Mouse (Mus musculus) urinary bladder, adult 2 months (tissue): ENCODE data around the gene Agl. TPM values are rescaled to one million over a fixed set of nuclear protein-coding genes. Genes with fewer than 3 reads are reported as not detected.
"Not testable (repeated sequence)": the region's sequence is repeated elsewhere in the genome, so short reads cannot be mapped to it uniquely, and the experiment has no call there.

Experiments
- DNase-seq: peaks from one replicate; pipeline ENCODE4 v3.0.0; 2022; ENCODE audit warnings: low spot score
- polyA plus RNA-seq: library from polyadenylated mRNA; depleted of rRNA; stranded (reverse); fragments of >200 nt; gene quantifications from 2 replicates; pipeline ENCODE4 v1.2.3, GENCODE M21; 2012

Gene Agl
- polyA plus RNA-seq, 1 experiment, result 17.3 TPM

DNA sequence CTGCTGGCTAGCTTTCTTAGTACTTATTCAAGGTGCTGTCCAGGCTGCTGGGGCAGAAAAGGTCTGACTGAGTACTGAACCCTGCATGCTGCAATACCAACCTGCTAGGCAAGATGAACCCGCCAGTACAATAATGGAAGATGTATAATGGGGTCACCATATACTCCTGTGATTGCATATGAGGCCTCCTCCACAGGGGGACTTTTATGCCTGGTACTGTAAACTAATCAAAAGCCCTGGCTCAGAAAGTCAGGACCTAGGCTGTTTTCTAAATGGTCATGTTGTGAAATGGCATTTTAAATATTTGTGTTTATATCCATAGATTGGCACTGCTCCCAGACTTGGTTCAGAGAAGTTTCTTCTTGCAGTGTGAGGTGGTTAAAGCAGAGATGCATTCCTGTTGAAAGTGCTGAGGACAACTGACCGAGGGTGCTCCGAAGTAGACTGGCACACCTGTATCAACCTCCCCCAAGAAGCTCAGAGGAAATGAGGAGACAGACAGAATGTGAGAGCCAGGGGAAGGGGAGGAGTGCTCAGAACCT, 8.8 kb upstream of the Agl start:
- DNase-seq, result no peak

DNA sequence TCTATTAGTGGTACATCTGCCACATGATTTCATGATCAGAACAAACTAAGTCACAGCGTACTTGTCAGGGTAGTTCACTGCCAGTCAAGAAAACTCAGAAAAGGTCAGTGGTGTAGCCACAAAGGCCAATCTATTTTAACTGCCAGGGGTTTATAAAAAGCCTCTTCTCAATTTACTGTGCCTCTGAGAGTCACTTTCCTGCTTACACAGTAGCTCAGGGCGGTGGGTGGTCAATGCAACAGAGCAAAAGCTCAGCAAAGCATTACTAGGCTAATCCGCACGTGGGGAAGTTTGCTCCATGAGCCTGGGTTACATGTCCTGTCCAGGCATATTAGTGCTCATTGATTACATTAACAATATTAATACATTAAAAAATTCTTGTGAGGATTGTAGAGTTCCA, 8.0 kb upstream of the Agl start:
- DNase-seq, result no peak

DNA sequence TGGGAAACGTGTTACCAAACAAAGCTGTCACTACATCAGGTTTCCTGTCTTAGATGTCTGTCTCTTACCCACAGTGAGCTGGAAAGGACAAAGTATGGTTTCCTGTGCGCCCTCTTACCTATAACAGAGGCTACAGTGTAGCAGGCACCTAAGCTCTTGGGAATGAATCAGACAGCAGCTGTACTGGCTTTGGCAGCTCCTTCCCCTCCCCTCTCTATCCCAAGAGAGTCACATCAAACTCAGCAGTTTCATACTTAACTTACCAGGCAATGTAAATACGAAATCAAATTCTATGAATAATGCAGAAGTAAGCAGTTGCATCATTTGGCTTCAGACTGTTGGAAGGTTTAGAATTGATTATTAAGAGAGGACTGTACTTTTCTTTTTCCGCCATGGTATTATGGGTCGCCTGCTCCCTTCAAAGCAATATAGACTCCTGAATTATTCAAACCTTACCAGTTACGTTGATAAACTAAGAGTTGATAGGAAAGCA, 7.4 kb upstream of the Agl start:
- no peak for DNase-seq

DNA sequence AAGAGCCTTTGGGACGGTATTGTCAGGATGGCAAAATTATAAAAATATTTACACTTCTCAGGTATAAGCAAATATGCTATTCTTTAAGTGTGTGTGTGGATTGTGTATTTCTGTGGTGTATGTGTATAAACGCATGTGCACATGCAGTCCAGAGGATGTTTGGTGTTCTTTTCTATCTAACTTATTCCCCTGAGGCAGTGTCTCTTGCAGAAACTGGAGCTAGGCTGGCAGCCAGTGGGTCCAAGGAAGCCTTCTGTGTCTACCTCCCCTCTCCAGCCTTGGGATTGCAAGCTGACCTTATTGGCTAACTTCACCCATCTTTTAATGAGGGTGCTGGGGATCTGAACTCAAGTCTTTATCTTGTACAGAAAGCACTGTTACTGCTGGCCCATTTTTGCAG, 5.0 kb upstream of the Agl start:
- DNase-seq, result no peak

DNA sequence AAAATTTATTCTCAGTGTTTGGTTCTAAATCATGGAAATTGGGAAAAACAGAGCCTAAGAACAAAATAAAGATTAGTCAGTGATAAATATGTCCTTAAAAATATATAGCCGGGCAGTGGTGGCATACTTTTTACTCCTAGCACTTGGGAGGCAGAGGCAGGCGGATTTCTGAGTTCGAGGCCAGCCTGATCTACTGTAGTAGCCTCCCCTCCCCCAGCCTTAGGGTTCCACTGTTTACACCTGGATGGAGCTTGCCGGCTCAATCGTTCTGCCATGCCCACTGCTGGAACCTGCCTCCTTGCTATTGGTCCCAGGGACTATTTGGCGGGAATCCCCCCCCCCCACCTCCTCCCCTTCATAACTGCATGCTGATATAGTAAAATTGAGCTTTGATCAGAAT, 2.4 kb upstream of the Agl start:
- DNase-seq, result not testable (repeated sequence)

DNA sequence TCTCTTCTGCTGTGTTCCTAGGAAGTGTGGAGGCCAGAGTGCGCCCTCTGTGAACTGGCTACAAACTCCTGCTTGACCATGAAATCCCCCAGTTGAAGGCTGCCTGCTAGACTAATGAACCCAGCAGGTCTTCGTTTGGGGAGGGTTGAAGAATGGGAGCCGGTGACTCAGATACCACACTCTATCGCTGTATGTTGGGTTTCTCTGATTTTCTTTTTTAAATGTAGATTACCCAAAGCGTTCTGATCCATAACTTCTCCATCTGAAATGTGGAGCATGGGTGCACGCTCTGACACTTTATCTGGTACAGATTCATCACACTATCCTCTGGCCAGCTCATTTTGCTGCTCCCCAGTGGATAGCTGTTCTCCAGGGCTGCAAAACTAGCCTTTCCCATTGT, 1.3 kb upstream of the Agl start:
- DNase-seq, result no peak

DNA sequence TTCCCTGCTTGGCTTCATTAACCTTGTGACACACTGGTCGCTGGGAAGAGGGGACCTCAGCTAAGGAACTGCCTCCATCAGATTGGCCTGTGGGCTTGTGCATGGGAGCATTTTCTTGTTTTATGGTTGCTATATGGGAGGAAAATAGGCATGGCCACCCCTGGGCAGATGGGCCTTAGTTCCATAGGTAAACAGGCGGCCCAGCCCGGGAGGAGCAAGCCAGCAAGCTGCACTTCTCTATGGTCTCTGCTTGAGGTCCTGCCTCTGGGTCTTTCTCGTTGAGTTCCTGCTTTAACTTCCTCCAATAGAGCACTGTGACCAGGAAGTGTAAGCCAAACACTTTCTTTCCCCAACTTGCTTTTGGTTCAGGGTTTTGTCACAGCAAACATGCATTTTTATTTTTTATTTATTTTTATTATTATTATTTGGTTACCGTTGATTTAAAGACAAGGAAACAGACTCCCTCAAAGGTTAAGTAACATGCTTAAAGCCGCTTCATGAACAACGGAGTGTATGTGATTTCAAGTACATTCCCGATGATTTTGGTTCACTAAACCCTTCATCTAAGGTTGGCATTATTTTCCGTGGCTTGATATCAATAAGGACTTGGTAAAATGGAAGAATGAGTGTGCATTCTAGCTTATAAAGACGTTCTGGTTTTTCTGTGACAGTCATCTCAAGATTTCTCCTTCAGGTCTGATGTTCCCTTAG, 696 bp upstream of the Agl start:
- peak; percentile 23 for DNase-seq

DNA sequence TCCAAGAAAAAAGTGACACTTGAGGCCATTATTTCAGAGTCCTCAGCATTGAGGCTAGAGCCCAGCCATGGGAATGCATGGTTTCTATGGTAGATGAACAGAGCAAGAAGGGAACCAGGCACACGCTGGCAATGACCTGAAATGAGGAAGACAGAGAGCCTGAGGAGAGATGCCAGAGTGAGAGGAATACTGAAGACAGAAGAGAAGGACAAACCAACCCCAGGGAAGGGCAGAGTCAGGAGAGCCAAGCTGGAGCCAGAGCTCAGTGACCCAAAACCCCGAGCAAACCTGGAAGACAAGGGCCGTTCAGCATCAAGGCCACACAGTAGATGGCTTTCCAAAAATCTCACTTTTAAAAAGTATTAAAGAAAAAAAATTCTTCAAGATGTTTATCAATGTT, 2.1 kb downstream of the Agl start:
- no peak for DNase-seq

DNA sequence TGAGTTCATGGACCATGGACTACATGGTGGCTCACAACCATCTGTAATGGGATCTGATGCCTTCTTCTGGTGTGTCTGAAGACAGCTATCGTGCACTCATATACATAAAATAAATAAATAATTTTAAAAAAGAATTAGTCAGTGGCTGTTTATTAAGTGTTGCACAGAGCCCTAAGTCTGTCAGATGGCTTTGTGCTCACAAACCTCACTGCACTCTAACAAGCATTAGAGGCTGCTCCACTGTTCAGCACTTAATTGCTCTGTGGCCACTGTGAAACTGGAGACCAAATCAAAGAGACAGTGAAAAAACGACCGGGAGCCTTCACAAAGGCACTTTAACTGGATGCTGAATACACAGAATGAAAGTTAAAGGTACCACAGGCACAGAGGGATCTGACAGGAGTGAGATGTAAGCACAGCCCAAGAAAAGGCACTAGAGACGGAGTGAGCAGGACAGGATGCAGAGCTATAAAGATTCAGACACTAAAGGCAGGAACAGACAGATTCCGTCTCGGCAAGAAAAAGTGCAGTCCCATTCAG, 3.1 kb downstream of the Agl start:
- DNase-seq, result no peak

DNA sequence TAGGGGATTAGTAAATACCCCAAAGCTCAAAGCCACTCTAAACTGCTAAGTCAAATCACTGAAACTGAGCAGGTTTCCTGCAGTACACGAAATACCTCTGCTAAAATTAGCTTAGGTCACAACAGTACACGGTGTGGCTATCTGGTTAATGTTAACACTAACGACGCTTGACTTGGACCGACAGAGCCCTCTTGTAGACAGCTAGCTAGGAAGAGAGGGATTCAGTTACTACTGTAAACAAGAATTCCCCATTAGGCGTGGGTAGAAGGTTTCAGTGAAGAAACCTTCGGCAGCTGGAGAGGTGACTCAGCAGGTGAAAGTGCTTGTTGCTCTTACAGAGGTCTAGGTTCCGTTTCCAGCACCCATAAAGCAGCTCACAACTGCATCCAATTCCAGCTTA, 6.2 kb downstream of the Agl start:
- DNase-seq, result no peak

DNA sequence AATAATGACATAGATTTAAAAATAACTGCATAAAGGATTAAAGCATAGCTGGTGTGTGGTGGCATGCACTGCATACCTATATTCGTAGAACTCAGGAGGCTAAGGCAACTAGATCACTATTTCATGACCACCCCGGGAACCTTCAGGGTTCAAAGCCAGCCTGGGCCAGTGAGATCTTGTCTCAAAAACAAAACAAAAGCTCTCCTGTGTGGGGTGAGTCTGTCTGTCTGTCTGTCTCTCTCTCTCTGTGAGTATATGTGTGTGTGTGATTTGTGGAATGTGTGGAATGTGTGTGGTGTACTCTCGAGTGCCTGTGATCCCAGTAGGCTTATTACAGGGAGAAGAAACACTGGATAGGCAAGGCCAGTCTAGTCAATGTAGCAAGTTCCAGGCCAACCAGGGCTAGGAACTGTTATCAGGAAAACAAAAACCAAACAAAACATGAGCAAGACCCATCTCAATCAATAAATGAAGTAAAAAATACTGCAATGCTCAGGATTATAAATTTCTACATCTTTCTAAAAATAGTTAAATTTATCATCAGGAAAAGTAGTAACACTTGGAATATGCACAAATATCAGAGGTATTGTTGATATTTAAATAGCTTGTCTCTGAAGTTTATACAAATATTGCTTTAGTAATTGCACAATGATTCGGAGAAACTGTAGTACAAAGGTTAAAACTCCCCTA, 9.0 kb downstream of the Agl start:
- DNase-seq, result no peak

DNA sequence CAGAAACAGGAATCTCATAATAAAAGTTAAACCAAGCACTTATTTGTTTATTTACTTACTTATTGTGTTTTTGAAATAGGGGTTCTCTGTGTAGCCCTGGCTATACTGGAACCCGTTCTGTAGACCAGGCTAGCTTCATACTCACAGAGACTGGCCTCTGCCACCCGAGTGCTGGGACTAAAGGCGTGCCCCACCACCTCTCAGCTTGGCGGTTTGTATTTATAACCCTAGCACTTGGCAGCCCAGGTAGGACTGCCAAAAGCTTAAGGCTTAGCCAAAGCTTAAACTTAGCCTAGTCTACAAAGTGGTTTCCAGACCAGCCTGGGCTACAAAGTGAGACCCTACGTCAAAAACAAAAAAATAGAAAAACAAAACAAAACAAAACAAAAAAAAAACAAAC, 19.1 kb downstream of the Agl start:
- DNase-seq, result no peak

DNA sequence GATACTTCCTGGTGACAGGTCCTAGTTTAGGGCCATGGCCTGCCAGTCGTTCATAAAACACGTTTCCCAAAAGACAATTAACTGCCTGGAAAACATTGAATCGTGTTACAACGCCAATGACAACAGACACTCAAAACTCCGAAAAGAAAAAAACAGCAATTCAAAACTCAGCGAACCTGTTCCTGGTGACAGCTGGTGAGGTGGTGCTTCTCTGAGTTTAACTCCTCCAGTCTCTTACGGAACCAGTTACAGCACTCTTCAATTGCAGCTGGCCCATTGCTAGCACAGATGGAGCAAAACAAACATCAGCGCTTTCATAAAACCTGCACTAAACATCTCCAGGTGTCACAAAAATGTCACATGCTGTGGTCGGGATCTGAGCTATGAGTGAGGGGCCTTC, 21.4 kb downstream of the Agl start:
- no peak for DNase-seq

DNA sequence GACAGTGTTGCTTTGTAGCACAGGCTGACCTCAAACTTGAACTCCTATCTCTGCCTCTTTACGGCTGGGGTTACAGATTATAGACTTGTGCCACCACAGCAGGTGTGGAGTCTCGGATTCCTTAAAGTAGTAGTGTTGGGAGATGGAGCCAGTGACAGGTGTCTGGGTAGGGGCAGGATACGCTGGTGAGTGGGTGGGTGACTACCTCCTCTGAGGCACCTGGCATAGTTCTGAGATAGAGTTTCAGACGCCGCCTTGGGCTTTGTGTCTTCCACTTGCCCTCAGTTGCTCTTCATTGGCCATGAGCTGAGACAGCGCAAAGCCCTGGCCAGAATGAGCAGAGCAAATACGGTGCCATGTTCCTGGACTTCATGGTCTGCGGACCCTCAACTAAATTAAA, 22.1 kb downstream of the Agl start:
- no peak for DNase-seq

DNA sequence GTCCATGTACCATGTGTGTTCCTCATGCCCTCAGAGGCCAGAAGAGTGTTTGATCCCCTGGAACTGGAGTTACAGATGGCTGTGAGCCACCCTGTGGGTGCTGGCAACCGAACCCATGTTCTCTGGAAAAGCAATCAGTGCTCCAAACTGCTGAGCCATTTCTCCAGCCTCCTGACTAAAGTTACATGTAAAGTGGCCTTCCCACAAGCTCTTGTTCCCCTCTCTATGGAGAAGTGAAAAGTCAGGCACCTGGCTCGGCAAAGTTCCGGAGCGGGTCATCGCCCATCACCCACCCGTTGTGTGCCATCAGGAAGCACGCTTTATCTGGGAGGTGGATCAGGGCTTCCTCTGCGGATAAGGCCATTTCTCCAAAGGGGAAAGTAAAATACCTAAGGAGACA, 23.2 kb downstream of the Agl start:
- no peak for DNase-seq

DNA sequence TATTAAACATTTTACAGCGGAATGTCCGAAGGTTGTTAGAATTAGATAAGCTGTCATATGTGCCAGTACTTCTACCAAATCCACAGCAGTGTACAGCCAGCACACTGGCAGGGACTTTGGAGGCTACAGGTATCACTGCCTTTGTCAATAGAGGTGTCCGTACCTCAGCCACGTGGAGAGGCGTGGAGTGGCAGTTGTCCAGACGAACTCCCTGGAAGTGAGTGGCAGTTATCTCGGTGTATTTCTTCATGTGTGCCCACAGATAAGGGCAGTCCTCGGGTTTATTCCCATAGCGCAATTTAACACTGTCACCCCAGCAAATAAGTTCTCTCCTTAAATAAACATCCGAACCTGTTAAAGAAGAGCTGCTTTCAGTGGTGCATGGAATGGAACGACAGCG, 23.7 kb downstream of the Agl start:
- no peak for DNase-seq

DNA sequence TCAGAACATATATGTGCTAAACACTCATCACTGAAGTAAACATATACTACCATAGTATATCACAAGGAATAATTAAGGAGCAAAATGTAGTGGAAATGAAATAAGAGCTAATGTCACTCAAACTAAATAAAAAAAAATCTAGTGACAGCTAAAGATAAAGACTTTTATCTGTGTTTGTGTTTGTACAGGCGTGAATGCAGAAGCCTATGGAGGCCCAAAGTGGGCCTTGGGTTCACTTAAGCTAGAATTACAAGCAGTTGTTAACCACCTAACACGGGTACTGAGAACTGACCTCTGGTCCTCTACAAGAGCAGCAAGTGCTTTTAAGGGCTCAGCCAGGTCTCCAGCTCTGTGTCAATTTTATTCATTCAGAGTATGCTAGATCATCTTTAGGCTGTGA, 31.0 kb downstream of the Agl start:
- DNase-seq, result no peak

DNA sequence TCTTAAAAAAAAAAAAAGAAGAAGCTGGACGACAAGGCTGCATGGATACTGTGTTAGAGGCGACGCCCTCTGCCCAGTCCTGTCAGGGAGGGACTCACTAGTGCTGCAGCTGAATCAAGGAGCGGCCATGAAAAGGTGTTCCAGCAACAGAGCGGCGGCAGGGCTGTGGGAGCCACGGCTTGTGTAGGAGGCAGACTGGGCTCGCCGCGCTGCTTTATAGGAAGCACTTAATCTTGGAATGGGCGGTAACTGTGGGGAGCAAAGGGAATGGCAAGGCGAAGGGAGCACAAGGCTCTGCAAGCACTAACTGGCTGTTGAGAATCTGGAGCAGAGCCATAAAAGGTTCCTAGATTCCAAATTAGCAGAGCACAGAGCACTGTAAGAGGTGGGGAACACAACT, 34.1 kb downstream of the Agl start:
- DNase-seq, result no peak

DNA sequence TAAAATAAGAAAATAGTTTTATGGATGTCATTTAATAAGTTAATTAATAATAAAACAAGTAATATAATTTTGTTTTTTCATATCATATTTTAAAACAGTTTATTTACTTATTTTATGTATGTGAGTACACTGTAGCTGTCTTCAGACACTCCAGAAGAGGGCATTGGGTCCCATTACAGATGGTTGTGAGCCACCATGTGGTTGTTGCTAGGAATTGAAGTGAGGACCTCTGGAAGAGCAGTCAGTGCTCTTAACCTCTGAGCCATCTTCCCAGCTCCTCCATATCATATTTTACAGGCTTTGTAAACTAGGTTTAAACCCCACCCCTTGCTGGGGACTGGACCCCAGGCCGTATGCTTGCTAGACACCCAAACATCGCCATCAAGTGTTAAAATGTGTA, 36.4 kb downstream of the Agl start:
- DNase-seq, result no peak

DNA sequence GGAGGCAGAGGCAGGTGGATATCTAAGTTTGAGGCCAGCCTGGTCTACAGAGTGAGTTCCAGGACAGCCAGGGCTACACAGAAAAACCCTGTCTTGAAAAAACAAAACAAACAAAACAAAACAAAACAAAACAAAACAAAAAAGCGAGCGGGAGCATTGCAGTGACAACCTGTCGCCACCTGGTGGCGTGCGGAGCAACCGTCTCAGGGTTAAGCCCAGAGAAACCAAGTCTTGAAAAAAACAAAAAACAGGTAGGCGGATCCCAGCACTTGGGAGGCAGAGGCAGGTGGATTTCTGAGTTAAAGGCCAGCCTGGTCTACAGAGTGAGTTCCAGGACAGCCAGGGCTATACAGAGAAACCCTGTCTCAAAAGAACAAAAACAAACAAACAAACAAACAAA, 41.0 kb downstream of the Agl start:
- DNase-seq, result not testable (repeated sequence)

DNA sequence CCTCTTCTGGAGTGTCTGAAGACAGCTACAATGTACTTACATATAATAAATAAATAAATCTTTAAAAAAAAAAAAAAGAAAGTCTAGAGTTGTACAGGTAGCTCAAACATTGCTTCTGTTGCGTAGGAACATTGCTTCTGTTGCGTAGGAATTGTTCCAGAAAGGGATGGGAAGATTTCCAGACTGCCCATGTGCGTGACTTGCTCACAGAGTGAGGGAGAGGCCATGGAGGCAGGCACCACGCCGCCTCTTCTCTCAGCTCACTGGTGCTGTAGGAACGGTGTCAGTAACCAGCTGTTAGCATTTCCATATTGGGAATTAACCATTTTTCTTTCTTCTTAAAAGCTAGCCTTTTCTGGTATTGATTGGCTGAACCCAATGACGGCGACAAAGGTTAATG, 55.1 kb downstream of the Agl start:
- no peak for DNase-seq

DNA sequence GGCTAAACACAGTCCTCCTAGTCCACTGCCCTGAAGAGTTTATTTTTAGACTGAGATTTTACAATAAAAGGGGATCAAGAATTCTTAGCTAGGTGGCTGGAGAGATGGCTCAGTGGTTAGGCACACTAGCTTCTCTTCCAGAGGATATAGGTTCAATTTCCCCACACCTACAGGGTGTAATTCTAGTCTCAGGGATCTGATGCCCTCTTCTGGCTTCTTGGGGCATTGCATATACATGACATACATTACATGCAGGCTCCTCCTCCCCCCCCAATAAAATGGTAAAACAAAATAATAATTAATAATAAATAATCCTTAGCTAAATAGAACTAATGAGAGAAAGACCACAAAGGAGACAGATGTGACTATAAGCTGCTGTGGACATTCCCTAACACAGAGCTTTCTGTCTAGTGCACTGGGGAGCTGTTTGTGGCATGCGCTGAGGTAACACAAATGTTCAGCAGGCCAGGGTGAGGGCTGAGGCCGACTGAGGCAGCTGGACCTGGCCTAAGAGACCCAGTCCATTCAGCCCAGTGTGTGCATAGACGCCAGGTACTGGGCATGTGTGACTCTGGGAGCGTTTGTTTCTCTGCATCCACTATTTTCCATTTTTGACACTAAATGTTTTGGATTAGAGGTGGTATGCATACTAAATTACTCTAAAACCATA, 56.6 kb downstream of the Agl start:
- no peak for DNase-seq
